Mouse (Mus musculus): ENCODE data around the gene Atad5.
"Not testable (repeated sequence)": the region's sequence is repeated elsewhere in the genome, so short reads cannot be mapped to it uniquely, and the experiment has no call there.

Atad5 gene

DNA sequence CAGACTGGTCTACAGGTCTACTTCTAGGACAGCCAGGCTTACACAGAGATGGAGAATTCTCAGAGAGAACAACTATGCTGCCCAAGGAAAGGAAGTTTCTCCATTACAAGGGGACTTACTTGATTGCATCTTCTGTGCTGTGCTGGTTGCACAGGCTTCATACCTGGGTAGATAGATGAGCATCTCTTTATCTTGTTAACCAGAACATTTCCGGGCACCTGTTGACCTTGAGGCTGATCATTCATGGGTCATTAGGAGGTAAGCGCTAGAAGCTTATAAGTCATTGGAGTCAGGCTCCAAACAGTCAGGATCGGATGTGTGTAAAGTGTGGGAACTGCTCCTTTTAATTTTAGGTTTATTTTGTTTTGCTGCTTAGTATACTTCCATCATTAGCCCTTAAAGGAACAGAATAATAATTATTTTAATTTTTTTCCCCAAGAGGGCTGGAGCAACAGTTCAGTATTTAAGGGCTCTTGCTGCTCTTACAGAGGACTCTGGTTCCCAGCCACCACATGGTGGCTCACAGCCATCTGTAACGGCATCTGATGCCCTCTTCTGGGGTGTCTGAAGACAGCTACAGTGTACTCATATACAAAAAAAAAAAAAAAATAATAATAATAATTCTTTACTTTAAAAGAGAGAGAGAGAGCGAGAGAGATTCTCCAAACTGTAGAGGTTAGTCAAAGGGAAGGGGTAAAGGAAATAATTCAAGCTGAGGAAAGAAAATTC lies 92.0 kb downstream of the Atad5 start:
- DNase-seq (ENCODE audit: low spot score in 2 of 2): no peak

DNA sequence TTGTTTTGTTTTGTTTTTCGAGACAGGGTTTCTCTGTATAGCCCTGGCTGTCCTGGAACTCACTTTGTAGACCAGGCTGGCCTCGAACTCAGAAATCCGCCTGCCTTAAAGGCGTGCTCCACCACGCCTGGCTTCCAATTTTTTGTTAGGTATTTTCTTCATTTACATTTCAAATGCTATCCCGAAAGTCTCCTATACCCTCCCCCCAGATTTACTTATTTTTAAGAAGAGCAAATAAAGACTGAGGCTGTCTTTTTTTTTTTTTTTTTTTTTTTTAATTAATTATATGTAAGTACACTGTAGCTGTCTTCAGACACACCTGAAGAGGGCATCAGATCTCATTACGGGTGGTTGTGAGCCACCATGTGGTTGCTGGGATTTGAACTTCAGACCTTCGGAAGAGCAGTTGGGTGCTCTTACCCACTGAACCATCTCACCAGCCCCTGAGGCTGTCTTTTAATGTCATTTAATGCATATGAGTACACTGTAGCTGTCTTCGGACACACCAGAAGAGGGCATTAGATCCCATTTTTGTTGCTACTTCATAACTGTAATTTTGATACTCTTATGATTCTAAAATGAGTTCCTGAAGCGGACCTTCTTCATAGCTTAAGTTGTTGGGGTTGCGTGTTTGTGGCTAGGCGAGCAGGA lies 94.0 kb downstream of the Atad5 start:
- DNase-seq (ENCODE audit: low spot score in 2 of 2): not testable (repeated sequence)

DNA sequence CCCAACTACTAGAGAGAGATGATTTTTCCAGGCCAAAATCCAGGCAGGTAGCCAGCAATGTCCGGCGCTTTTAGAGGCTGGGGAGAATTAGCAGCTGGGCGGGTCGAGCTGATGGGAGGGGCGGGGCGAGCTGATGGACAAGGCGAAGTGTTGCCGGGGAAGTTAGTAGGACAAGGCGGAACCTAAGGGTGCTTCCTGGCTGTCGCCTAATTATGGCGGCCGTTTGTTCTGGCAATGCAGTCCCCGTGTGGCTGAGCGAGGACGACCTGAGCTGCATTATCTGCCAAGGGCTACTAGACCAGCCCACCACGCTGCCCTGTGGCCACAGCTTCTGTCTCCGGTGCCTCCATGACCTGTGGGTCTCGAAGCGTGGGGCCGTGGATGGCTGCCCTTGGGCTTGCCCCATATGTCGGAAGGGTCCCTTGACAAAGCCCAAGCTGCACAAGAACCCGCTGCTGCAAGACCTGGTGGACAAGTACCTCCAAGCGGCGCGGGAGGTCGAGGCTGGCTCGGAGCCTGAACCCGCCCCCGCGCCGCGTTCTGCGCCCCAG lies 94.6 kb downstream of the Atad5 start, which contains the start of gene Rnf135:
Gene Rnf135, plus strand, starts transcription at position 147 of the 551 bp plus-strand sequence.
- DNase-seq (ENCODE audit: low spot score in 2 of 2): peak; percentile 85 to 90

DNA sequence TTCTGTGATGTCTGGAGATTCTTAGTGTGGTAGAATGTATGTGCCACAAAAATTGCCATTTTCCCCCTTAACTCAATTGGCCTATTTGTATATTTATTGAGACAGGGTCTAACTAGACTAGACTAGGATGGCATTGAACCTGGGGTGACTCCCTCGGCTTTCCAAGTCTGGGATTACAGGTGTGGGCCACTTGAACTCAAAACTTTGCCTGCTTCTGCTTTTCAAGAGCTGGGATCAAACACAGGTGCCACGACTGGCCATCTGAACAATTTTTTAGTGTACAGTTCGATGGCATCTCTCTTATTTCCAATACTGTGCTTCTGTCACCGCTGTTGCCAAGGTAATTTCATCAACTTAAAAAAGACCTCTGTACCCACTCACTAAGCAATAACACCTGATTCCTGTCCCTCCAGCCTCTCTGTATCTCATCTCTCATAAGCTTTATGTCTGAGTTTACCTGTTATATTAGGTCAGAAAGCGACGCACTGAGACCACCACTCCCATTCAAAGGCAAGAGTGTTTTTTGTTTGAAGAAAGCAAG lies 95.4 kb downstream of the Atad5 start:
- DNase-seq (ENCODE audit: low spot score in 2 of 2): no peak
